Mouse (Mus musculus) hindbrain, embryonic 14.5 days (tissue): Measurements from ENCODE around the gene Sirt7. TPM values are rescaled to one million over a fixed set of nuclear protein-coding genes. Genes with fewer than 3 reads are reported as not detected.

Experiments
- ATAC-seq: fragments of 200-750 bp; cut with Nextera tagmentation; 2 replicates; pipeline ENCODE4 v1.8.0; 2017; ENCODE audit warnings: moderate number of reproducible peaks, mild to moderate bottlenecking, moderate TSS enrichment, moderate library complexity; ENCODE audit not compliant: low FRiP score
- DNase-seq: peaks from one replicate; pipeline ENCODE4 v3.0.0-alpha.2; 2015; ENCODE audit warnings: low spot score
- H3K27ac ChIP-seq: fragments of 300-500 bp; sonication (generic); 2 replicates; pipeline ENCODE4 v1.5.1; 2014; ENCODE audit warnings: mild to moderate bottlenecking, moderate library complexity
- H3K27me3 ChIP-seq: fragments of 300-500 bp; sonication (generic); 2 replicates; pipeline ENCODE4 v1.6.1; 2014; ENCODE audit warnings: mild to moderate bottlenecking, low read length, mixed read lengths; ENCODE audit not compliant: control insufficient read depth, insufficient read depth
- H3K36me3 ChIP-seq: fragments of 300-500 bp; sonication (generic); replicated peaks from 2 replicates; pipeline ENCODE4 v1.6.1; 2014; ENCODE audit not compliant: control insufficient read depth, insufficient read depth
- H3K4me1 ChIP-seq: fragments of 300-500 bp; sonication (generic); replicated peaks from 2 replicates; pipeline ENCODE4 v1.6.1; 2014; ENCODE audit warnings: antibody characterized with exemption, low read length, mixed read lengths; ENCODE audit not compliant: control insufficient read depth, insufficient read depth
- H3K4me2 ChIP-seq: fragments of 300-500 bp; sonication (generic); replicated peaks from 2 replicates; pipeline ENCODE4 v1.6.1; 2014; ENCODE audit warnings: mild to moderate bottlenecking, moderate library complexity
- H3K4me3 ChIP-seq: fragments of 300-500 bp; sonication (generic); replicated peaks from 2 replicates; pipeline ENCODE4 v1.5.1; 2014; ENCODE audit warnings: mild to moderate bottlenecking, low read length
- H3K9ac ChIP-seq: fragments of 300-500 bp; sonication (generic); 2 replicates; pipeline ENCODE4 v1.6.1; 2014
- H3K9me3 ChIP-seq: fragments of 300-500 bp; sonication (generic); 2 replicates; pipeline ENCODE4 v1.6.1; 2016; ENCODE audit warnings: low read length; ENCODE audit not compliant: control insufficient read depth
- WGBS: fragments of 180-500 bp; shearing (Covaris S2); extraction: QIAGEN DNeasy Blood & Tissue Kit; methylation state at CpG from one replicate; pipeline ENCODE4 v1.1.7; 2014; 5-methylcytosine and 5-hydroxymethylcytosine counted together
- polyA plus RNA-seq: library from polyadenylated mRNA; unstranded; fragments of >200 nt; fragmentation: Nextera tagmentation; extraction: Ambion mirVana; gene quantifications from 2 replicates; pipeline ENCODE4 v1.2.1, GENCODE M21; 2014

The Sirt7 gene
- polyA plus RNA-seq, 1 experiment from 2014 or later: 37.0 TPM

DNA sequence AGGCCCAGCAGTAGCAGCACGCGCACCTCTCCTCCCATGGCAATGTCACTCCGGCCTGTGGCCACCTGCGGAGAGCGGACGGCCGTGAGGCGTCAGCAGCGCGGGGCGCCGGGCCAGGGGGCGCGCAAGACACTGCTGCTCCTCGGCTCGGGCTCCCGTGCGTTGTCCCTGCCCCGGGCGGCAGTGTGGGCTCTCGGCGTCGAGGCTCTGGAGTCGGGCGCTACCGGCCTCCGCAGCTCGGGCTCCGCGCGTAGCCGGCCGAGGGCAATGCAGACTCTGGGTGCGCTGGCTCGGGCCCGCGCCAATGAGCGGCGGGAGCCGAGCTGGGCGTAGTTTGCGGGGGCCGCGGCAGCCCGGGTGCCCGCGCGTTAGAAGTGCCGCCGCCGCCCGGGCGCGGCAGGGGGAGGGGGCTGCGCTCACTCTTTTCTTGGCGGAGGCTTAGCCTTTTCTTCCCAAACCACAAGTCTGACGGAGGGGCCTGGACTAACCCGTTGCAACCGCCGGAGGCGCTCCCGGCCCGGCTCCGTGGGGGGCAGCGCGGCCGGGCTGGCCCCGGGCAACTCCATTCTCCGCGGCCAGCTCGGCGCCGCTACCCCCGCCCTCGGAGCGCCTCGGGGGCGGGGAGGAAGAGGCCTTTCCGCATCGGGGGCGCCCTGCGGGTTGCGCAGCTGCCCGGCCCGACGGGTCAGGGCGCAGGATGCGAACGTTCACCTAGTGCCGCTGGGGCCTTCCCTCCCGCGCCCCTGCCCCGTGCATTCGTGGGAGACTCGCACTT, 35.4 kb upstream of the Sirt7 start:
- no peak overlapping the region for H3K9ac ChIP-seq
- peak overlapping the region; percentile 31 for H3K4me3 ChIP-seq
- peaks cover 72% of the 10 kb centered on the region for H3K27me3 ChIP-seq
- no peak overlapping the region for H3K27ac ChIP-seq
- no peaks in the 10 kb centered on the region for H3K9me3 ChIP-seq
- no peaks in the 10 kb centered on the region for H3K36me3 ChIP-seq
- H3K4me2 ChIP-seq: peak overlapping the region; percentile 51
- DNase-seq: no peak
- under 1% methylated on average over 92 of the region's 95 CpGs for WGBS
- H3K4me1 ChIP-seq: peaks cover 17% of the 10 kb centered on the region
- ATAC-seq: peak; percentile 66; the same call in 1 of the 2 replicates

DNA sequence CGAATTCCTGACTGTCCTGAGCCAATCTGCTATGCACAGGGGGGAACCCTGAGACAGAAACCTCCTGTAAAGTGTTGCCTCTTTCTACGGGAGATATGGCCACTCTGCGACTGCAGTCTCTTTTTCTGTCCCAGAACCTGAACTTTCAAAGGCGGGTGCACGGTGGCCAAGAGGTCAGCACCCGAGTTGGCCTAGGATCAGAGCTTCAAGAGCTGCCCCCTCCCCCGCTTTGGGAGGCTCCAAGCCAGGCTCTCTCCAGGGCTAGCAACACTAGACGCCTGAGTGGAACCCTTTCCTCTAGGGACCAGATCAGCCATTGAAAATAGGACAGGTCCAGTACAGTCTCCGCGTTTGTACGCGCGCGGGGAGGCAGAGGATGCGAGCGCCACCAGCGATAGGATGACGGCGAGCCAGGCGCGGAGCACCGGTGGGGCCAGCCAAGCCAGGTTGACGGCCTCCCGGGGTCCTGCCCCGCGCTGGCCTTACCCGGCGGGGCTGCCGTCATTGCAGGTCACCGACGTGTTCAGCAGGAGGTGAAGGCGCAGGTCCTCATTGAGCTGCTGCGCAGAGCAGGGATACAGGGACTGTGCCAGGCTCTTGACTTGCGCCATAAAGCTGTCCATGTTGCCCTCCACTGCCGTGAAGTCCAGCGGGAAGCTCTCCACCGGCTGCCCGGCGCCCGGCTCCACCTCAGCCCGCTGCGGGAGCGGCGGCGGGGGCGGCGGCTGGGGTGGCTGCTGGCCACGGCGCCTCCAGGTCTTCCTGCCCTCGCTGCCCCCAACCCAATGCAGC, 34.7 kb upstream of the Sirt7 start:
- H3K9me3 ChIP-seq: no peaks in the 10 kb centered on the region
- H3K4me1 ChIP-seq: peaks cover 17% of the 10 kb centered on the region
- H3K9ac ChIP-seq: no peak overlapping the region
- DNase-seq (no peak), ATAC-seq (no peak)
- peaks cover 72% of the 10 kb centered on the region for H3K27me3 ChIP-seq
- H3K27ac ChIP-seq: no peak overlapping the region
- H3K4me2 ChIP-seq: peak overlapping the region; percentile 51
- H3K4me3 ChIP-seq: peak overlapping the region; percentile 31
- WGBS: 3% methylated on average over 45 of the region's 50 CpGs
- H3K36me3 ChIP-seq: no peaks in the 10 kb centered on the region

DNA sequence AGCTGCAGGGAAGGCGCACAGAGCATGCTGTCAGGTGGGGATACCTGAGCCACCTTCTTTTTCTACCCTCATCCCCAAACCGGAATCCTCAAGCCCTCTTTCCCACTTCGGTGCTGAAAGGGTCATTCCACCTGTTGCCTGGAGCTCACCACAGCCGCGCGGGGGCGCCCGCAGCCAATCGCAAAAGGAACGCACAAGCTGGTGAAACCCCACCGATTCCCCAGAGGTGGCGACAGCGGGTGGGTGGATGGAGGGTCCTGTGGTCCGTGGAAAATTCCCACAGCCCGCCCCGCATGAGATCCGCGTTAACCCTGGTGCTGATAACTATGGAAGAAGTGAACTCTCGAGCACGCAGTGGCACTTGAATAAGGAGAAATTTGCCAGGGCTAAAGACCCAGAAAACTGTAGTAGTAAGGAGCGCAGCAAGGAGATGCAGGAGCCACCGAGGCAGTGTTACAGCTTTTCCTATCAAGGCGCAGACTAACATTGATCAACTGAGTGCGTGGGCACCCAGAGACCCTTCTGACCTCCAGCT, 33.9 kb upstream of the Sirt7 start:
- 3% methylated on average over 24 of the region's 24 CpGs for WGBS
- H3K27ac ChIP-seq: no peak overlapping the region
- H3K4me1 ChIP-seq: peaks cover 17% of the 10 kb centered on the region
- peaks cover 71% of the 10 kb centered on the region for H3K27me3 ChIP-seq
- no peaks in the 10 kb centered on the region for H3K9me3 ChIP-seq
- DNase-seq (peak; percentile 57), ATAC-seq (no peak)
- no peak overlapping the region for H3K9ac ChIP-seq
- H3K36me3 ChIP-seq: no peaks in the 10 kb centered on the region
- H3K4me2 ChIP-seq: no peak overlapping the region
- H3K4me3 ChIP-seq: no peak overlapping the region

DNA sequence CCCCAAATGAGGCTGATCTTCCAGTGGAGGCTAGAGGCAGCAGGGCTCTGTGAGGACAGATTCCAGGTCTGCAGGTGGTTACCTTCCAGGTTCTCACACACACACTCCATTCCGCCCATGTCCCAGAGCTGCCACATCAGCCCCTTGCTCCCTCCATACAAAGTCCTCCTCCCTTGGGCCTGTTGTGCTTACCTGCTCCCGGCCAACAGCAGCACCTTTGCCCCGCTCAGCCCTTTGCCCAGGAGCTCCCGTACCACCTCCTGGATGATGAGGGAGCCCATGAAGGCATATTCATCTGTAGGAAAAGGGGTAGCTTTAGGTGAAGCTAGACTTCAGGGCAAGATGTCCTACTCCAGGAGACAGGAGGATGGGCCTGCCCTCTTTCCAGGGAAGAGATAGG, 32.3 kb upstream of the Sirt7 start:
- no peaks in the 10 kb centered on the region for H3K9me3 ChIP-seq
- no peak overlapping the region for H3K4me2 ChIP-seq
- DNase-seq (no peak), ATAC-seq (no peak)
- H3K27me3 ChIP-seq: peaks cover 55% of the 10 kb centered on the region
- H3K9ac ChIP-seq: no peak overlapping the region
- 95% methylated on average over 4 of the region's 4 CpGs for WGBS
- no peak overlapping the region for H3K4me3 ChIP-seq
- no peak overlapping the region for H3K27ac ChIP-seq
- H3K4me1 ChIP-seq: peaks cover 17% of the 10 kb centered on the region
- no peaks in the 10 kb centered on the region for H3K36me3 ChIP-seq

DNA sequence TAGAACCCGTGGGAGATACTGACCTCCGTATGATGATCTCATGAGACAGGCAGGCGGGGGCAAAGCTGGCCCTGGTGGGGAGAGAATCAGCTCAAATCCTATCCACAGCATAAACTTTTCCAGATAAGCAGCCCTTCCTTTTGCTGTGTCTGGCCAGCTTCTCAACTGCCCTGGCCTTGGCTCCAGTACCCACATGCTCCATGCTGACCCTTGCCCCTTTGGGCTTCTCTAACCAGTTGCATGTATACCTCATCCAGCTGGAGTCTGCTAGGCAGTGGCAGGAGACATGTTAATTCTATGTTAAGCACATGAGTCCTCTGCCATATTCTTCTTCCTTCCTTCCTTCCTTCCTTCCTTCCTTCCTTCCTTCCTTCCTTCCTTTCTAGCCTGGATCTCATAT, 29.7 kb upstream of the Sirt7 start:
- Histone ChIP-seq H3K36me3 (no peaks in the 10 kb centered on the region), H3K9ac (no peak overlapping the region), H3K4me1 (peaks cover 3% of the 10 kb centered on the region; the same call in 1 of the 2 replicates), H3K27ac (no peak overlapping the region), H3K4me2 (no peak overlapping the region), H3K9me3 (no peaks in the 10 kb centered on the region), H3K4me3 (no peak overlapping the region), H3K27me3 (peaks cover 29% of the 10 kb centered on the region)
- DNase-seq: no peak
- 75% methylated on average over 3 of the region's 3 CpGs for WGBS
- no peak for ATAC-seq

DNA sequence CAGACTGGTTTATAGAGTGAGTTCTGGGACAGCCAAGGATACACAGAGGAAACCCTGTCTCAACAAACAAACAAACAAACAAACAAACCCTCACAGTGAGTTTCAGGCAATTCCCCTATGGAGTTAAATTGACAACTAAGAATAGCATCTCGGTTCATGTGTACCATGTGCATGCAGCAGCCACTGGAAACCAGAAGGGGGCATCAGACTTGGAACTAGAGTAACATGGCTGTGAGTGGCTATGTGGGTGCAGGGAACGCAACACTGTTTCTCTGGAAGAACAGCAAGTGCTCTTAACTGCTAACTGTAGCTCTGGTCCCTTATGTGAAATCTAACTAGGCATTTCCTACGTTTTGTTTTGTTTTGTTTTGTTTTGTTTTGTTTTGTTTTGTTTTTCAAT, 26.8 kb upstream of the Sirt7 start:
- H3K36me3 ChIP-seq: no peaks in the 10 kb centered on the region
- DNase-seq: no peak
- no peaks in the 10 kb centered on the region for H3K9me3 ChIP-seq
- H3K9ac ChIP-seq: no peak overlapping the region
- H3K27me3 ChIP-seq: peaks cover under 1% of the 10 kb centered on the region; the same call in 1 of the 2 replicates
- peaks cover 7% of the 10 kb centered on the region; the same call in 1 of the 2 replicates for H3K4me1 ChIP-seq
- 69% methylated on average over 3 of the region's 3 CpGs for WGBS
- no peak overlapping the region for H3K4me3 ChIP-seq
- no peak overlapping the region for H3K27ac ChIP-seq
- ATAC-seq: no peak
- H3K4me2 ChIP-seq: no peak overlapping the region

DNA sequence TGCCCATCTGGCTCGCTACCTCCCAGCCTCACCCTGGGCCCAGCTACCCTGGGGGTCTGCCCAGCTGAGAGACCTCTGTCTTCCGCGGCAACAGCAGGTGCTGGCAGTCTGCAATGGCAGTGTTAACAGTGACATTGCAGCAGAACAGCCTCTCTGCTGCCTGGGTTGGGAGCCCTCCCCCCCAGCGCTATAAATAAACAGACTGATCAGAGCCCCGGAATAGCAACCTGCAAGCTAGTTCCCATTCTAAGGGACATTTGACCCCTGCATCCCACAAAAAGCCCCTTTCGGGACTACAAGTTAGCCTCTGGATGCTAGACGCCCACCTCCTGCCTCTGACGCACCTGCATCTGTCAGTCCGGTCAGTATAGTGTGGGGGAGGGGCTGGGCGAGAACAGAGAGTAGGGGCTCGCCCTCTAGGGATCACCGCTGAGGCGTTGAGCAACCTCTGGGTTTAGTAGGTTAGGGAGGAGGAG, 23.0 kb upstream of the Sirt7 start, which contains the start of gene Myadml2:
Myadml2 (minus strand) TSS at position 158 of the 476 bp plus-strand sequence.
- no peaks in the 10 kb centered on the region for H3K36me3 ChIP-seq
- H3K4me2 ChIP-seq: peak within 1 kb of the TSS; percentile 48
- H3K27ac ChIP-seq: no peak within 1 kb of the TSS
- no peak for ATAC-seq
- H3K9me3 ChIP-seq: no peaks in the 10 kb centered on the region
- peaks cover 5% of the 10 kb centered on the region; the same call in 1 of the 2 replicates for H3K27me3 ChIP-seq
- 5% methylated on average over 13 of the region's 13 CpGs for WGBS
- peak within 1 kb of the TSS; percentile 55 for H3K9ac ChIP-seq
- peaks cover 11% of the 10 kb centered on the region; the same call in 1 of the 2 replicates for H3K4me1 ChIP-seq
- peak within 1 kb of the TSS; percentile 6 for H3K4me3 ChIP-seq
- no peak for DNase-seq

DNA sequence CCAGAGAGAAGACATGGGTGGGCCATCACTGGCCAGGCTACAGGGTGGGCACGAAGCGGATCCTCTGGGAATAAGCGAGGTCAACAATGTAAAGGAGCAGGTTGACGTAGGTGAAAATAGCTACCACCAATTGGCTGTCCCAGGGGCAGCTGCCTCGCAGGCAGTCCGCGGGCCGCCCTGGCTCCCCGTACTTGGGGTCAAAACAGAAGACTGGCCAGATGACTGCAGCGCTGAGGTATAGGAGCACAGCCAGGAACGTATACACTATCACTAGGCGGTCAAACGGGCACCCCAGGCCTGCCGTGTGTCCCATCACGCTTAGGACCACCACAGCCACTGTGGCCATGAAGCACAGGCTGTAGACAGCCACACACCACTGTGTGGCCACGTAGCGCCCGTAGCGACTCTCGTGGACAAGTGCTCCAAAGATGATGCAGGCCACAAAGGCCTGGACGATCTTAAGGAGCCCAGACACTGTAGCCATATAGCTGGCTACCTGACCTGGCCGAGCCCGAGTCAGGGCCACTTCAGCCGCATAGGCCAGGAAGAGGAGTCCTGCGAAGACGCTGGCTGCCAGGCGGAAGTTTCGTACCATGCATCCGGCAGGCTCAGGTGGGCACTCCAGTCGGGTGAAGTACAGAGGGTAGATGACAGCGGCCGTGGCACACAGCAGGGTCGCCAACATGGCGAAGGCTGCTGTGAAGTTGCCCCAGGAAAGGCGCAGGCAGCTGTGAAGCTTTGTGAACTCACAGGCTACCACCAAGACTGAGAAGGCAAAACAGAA, 22.2 kb upstream of the Sirt7 start:
- Histone ChIP-seq H3K4me3 (0 out of 2 replicates have a peak overlapping the region, but pooled peaks have one; percentile 6), H3K9ac (peak overlapping the region; percentile 55; the same call in 1 of the 2 replicates), H3K9me3 (no peaks in the 10 kb centered on the region), H3K27ac (no peak overlapping the region), H3K4me2 (peak overlapping the region; percentile 48; the same call in 1 of the 2 replicates), H3K27me3 (peaks cover 5% of the 10 kb centered on the region; the same call in 1 of the 2 replicates), H3K4me1 (peaks cover 18% of the 10 kb centered on the region; the same call in 1 of the 2 replicates), H3K36me3 (no peaks in the 10 kb centered on the region)
- DNase-seq (no peak), ATAC-seq (no peak)
- WGBS: 83% methylated on average over 35 of the region's 35 CpGs
